Mouse (Mus musculus) hindbrain, postnatal 0 days (tissue): Measurements from ENCODE around the gene Mfsd4b3. TPM values are rescaled to one million over a fixed set of nuclear protein-coding genes. Genes with fewer than 3 reads are reported as not detected.
"Not testable (repeated sequence)": the region's sequence is repeated elsewhere in the genome, so short reads cannot be mapped to it uniquely, and the experiment has no call there.

Experiments
- ATAC-seq: fragments of 200-750 bp; cut with Nextera tagmentation; 2 replicates; pipeline ENCODE4 v1.8.0; 2017; ENCODE audit warnings: mild to moderate bottlenecking, moderate TSS enrichment, moderate library complexity
- DNase-seq: peaks from one replicate; pipeline ENCODE4 v3.0.0-alpha.2; 2015; ENCODE audit warnings: low spot score
- H3K27ac ChIP-seq: fragments of 300-500 bp; sonication (generic); 2 replicates; pipeline ENCODE4 v1.5.1; 2014; ENCODE audit warnings: mild to moderate bottlenecking
- H3K27me3 ChIP-seq: fragments of 300-500 bp; sonication (generic); 2 replicates; pipeline ENCODE4 v1.6.1; 2014; ENCODE audit warnings: low read length, mixed read lengths; ENCODE audit not compliant: insufficient read depth
- H3K36me3 ChIP-seq: fragments of 300-500 bp; sonication (generic); 2 replicates; pipeline ENCODE4 v1.6.1; 2014; ENCODE audit warnings: low read length, mixed read lengths; ENCODE audit not compliant: insufficient read depth
- H3K4me1 ChIP-seq: fragments of 300-500 bp; sonication (generic); 2 replicates; pipeline ENCODE4 v1.6.1; 2014; ENCODE audit warnings: antibody characterized with exemption, low read length, mixed read lengths; ENCODE audit not compliant: insufficient read depth
- H3K4me2 ChIP-seq: fragments of 300-500 bp; sonication (generic); 2 replicates; pipeline ENCODE4 v1.6.1; 2014; ENCODE audit warnings: low read depth, mild to moderate bottlenecking, low read length, moderate library complexity, mixed read lengths
- H3K4me3 ChIP-seq: fragments of 300-500 bp; sonication (generic); 2 replicates; pipeline ENCODE4 v1.5.1; 2014; ENCODE audit warnings: low read length
- H3K9ac ChIP-seq: fragments of 300-500 bp; sonication (generic); replicated peaks from 2 replicates; pipeline ENCODE4 v1.6.1; 2014; ENCODE audit warnings: mild to moderate bottlenecking, low read length, moderate library complexity, mixed read lengths
- H3K9me3 ChIP-seq: fragments of 300-500 bp; sonication (generic); 2 replicates; pipeline ENCODE4 v1.6.1; 2016; ENCODE audit warnings: low read length, mixed read lengths
- CTCF ChIP-seq: IDR thresholded peaks from 2 replicates; pipeline ENCODE4 v1.5.1; 2016; ENCODE audit warnings: antibody characterized with exemption, control low read depth, low read depth
- whole genome bisulfite sequencing: fragments of 180-500 bp; shearing (Covaris S2); extraction: QIAGEN DNeasy Blood & Tissue Kit; methylation state at CpG from one replicate; pipeline ENCODE4 v1.1.7; 2014; 5-methylcytosine and 5-hydroxymethylcytosine counted together
- polyA plus RNA-seq: library from polyadenylated mRNA; unstranded; fragments of >200 nt; fragmentation: Nextera tagmentation; extraction: Ambion mirVana; gene quantifications from 2 replicates; pipeline ENCODE4 v1.2.1, GENCODE M21; 2015
- total RNA-seq: library from RNA; depleted of rRNA; stranded (reverse); fragments of >200 nt; gene quantifications from 2 replicates; pipeline ENCODE4 v1.2.3, GENCODE M21; 2014

Mfsd4b3 gene
- total and polyA plus RNA-seq, 2 experiments from 2014 or later: 0.84 TPM; not detected in 1

- H3K36me3 ChIP-seq: no peaks in the 10 kb centered on the region
- ATAC-seq (no peak), DNase-seq (no peak)
- no peaks in the 10 kb centered on the region for H3K4me1 ChIP-seq
- no peak overlapping the region for H3K4me3 ChIP-seq
- H3K9me3 ChIP-seq: no peaks in the 10 kb centered on the region
- H3K4me2 ChIP-seq: no peak overlapping the region
- H3K27me3 ChIP-seq: no peaks in the 10 kb centered on the region
- H3K9ac ChIP-seq: no peak overlapping the region
- H3K27ac ChIP-seq: no peak overlapping the region
- whole genome bisulfite sequencing: 82% methylated on average over 7 of the region's 7 CpGs
- no peak for TF ChIP-seq CTCF
Measured at GRCm38 (mm10) chr10:39936553-39936952, 23.4 kb downstream of the Mfsd4b3 start.

- Histone ChIP-seq H3K9me3 (no peaks in the 10 kb centered on the region), H3K27ac (no peak within 1 kb of the TSS), H3K4me2 (peak within 1 kb of the TSS; percentile 64), H3K27me3 (no peaks in the 10 kb centered on the region), H3K36me3 (no peaks in the 10 kb centered on the region), H3K4me3 (peak within 1 kb of the TSS; percentile 37), H3K4me1 (no peaks in the 10 kb centered on the region), H3K9ac (peak within 1 kb of the TSS; percentile 25; the same call in 1 of the 2 replicates)
- no peak for TF ChIP-seq CTCF
- WGBS: 3% methylated on average over 38 of the region's 41 CpGs
- peak; percentile 35 for DNase-seq
- peak; percentile 59; the same call in 1 of the 2 replicates for ATAC-seq
Measured at GRCm38 (mm10) chr10:39926616-39927139, 33.3 kb downstream of the Mfsd4b3 start, which contains the start of gene Mfsd4b2. Mfsd4b2 (minus strand) TSS chr10:39926923.

- H3K36me3 ChIP-seq, H3K4me3 ChIP-seq, DNase-seq, H3K27ac ChIP-seq, H3K4me2 ChIP-seq, H3K9me3 ChIP-seq, H3K27me3 ChIP-seq, ATAC-seq, H3K9ac ChIP-seq, H3K4me1 ChIP-seq: not testable (repeated sequence)
- 83% methylated on average over 8 of the region's 8 CpGs for WGBS
Measured at GRCm38 (mm10) chr10:39924556-39924955, 35.4 kb downstream of the Mfsd4b3 start.

GRCm38 (mm10) chr10:39912616-39913015, 47.3 kb downstream of the Mfsd4b3 start:
- no peaks in the 10 kb centered on the region for H3K4me1 ChIP-seq
- no peaks in the 10 kb centered on the region for H3K9me3 ChIP-seq
- ATAC-seq: no peak
- TF ChIP-seq CTCF: no peak
- no peaks in the 10 kb centered on the region for H3K36me3 ChIP-seq
- H3K4me3 ChIP-seq: no peak overlapping the region
- H3K4me2 ChIP-seq: no peak overlapping the region
- no peak overlapping the region for H3K27ac ChIP-seq
- no peak overlapping the region for H3K9ac ChIP-seq
- DNase-seq: no peak
- H3K27me3 ChIP-seq: no peaks in the 10 kb centered on the region

GRCm38 (mm10) chr10:39908768-39909441, 51.0 kb downstream of the Mfsd4b3 start:
- Histone ChIP-seq H3K36me3 (no peaks in the 10 kb centered on the region), H3K27ac (no peak overlapping the region), H3K9me3 (no peaks in the 10 kb centered on the region), H3K4me2 (no peak overlapping the region), H3K4me3 (no peak overlapping the region), H3K9ac (no peak overlapping the region), H3K27me3 (no peaks in the 10 kb centered on the region), H3K4me1 (no peaks in the 10 kb centered on the region)
- WGBS: 74% methylated on average over 13 of the region's 13 CpGs
- DNase-seq (no peak), ATAC-seq (no peak)
- TF ChIP-seq CTCF: no peak

- H3K4me2 ChIP-seq: no peak overlapping the region
- DNase-seq: no peak
- H3K4me3 ChIP-seq: no peak overlapping the region
- ATAC-seq: no peak
- TF ChIP-seq CTCF: no peak
- H3K27me3 ChIP-seq: no peaks in the 10 kb centered on the region
- H3K36me3 ChIP-seq: no peaks in the 10 kb centered on the region
- 78% methylated on average over 10 of the region's 10 CpGs for WGBS
- no peak overlapping the region for H3K9ac ChIP-seq
- no peaks in the 10 kb centered on the region for H3K9me3 ChIP-seq
- H3K4me1 ChIP-seq: no peaks in the 10 kb centered on the region
- H3K27ac ChIP-seq: no peak overlapping the region
Measured at GRCm38 (mm10) chr10:39906799-39907658, 52.9 kb downstream of the Mfsd4b3 start.
